Mouse (Mus musculus): Measurements from ENCODE around the gene Thoc6.

GRCm38 (mm10) chr17:23674271-23674952 is 730 bp upstream of the Thoc6 start:
- TF ChIP-seq CTCF (IDR thresholded peaks at IDR 0.05; ENCODE audit: insufficient read depth, low read depth, low read length) = no peak
- TF ChIP-seq POLR2A (IDR thresholded peaks at IDR 0.05; ENCODE audit: insufficient read depth, low read depth, low read length) = no peak

All from olfactory bulb, adult 2 months (tissue).